Comparison of ENCODE assay signal across 8 mouse cellular contexts in genomic region chr7:80401860-80402641, GRCm38 (mm10). TPM values are rescaled to one million over a fixed set of nuclear protein-coding genes. Genes with fewer than 3 reads are reported as not detected.
DNase-seq lines count a peak whose midpoint lies in the region; ATAC-seq lines count a peak whose summit lies in the region.

No protein-coding gene starts in this region.

- H3K9me3 ChIP-seq in intestine, embryonic 15.5 days = no peaks in the 10 kb centered on the region
- H3K9me3 ChIP-seq in liver, embryonic 16.5 days (replicated peaks; ENCODE audit: control insufficient read depth, low read length) = no peaks in the 10 kb centered on the region
- H3K9me3 ChIP-seq in neural tube, embryonic 13.5 days = no peaks in the 10 kb centered on the region

- H3K36me3 ChIP-seq in intestine, embryonic 15.5 days = peaks cover 8% of the 10 kb centered on the region
- peaks cover under 1% of the 10 kb centered on the region; the same call in 1 of the 2 replicates for H3K36me3 ChIP-seq in liver, embryonic 16.5 days (ENCODE audit: control insufficient read depth, insufficient read depth)
- H3K36me3 ChIP-seq in neural tube, embryonic 13.5 days = peaks cover 11% of the 10 kb centered on the region

- H3K4me3 ChIP-seq in intestine, embryonic 15.5 days (replicated peaks) = peak overlapping the region; percentile 94
- peak overlapping the region; percentile 72 for H3K4me3 ChIP-seq in liver, embryonic 16.5 days (ENCODE audit: low read depth, low read length)
- peak overlapping the region; percentile 92 for H3K4me3 ChIP-seq in neural tube, embryonic 13.5 days

- under 1% methylated on average over 92 of the region's 102 CpGs for WGBS in intestine, embryonic 15.5 days
- under 1% methylated on average over 90 of the region's 102 CpGs for WGBS in liver, embryonic 16.5 days (ENCODE audit: insufficient replicate concordance)
- under 1% methylated on average over 79 of the region's 102 CpGs for WGBS in neural tube, embryonic 13.5 days

- H3K4me2 ChIP-seq in intestine, embryonic 15.5 days (replicated peaks) = peak overlapping the region; percentile 79
- peak overlapping the region; percentile 81 for H3K4me2 ChIP-seq in liver, embryonic 16.5 days (ENCODE audit: low read depth, low read length)
- H3K4me2 ChIP-seq in neural tube, embryonic 13.5 days = peak overlapping the region; percentile 95

- DNase-seq in heart, adult 11 months = peak; percentile 96
- no peak for DNase-seq in heart, postnatal 25 days (ENCODE audit: low spot score)
- peak; percentile 57 for DNase-seq in cerebellum, adult 8-10 months
- DNase-seq in forelimb bud, embryonic 11.5 days (ENCODE audit: low read depth, low spot score) = peak; percentile 39
- no peak for DNase-seq in left cerebral cortex, postnatal 25 days (ENCODE audit: low spot score in 2 of 2)

- peaks cover 24% of the 10 kb centered on the region for H3K4me1 ChIP-seq in intestine, embryonic 15.5 days (replicated peaks)
- H3K4me1 ChIP-seq in liver, embryonic 16.5 days (ENCODE audit: control insufficient read depth, low read depth, low read length) = peaks cover 16% of the 10 kb centered on the region
- H3K4me1 ChIP-seq in neural tube, embryonic 13.5 days (replicated peaks) = peaks cover 45% of the 10 kb centered on the region

- H3K27ac ChIP-seq in intestine, embryonic 15.5 days = peak overlapping the region; percentile 84
- H3K27ac ChIP-seq in liver, embryonic 16.5 days (ENCODE audit: low read length) = peak overlapping the region; percentile 82
- peak overlapping the region; percentile 81 for H3K27ac ChIP-seq in neural tube, embryonic 13.5 days (replicated peaks)

- H3K9ac ChIP-seq in intestine, embryonic 15.5 days = peak overlapping the region; percentile 93
- H3K9ac ChIP-seq in liver, embryonic 16.5 days (ENCODE audit: low read depth, low read length) = peak overlapping the region; percentile 77
- peak overlapping the region; percentile 98 for H3K9ac ChIP-seq in neural tube, embryonic 13.5 days

- peak; percentile 65 for ATAC-seq in intestine, embryonic 15.5 days
- ATAC-seq in liver, embryonic 16.5 days (ENCODE audit: low read depth) = peak; percentile 19
- peak; percentile 59 for ATAC-seq in neural tube, embryonic 13.5 days (ENCODE audit: low read depth)

- H3K27me3 ChIP-seq in intestine, embryonic 15.5 days (replicated peaks) = no peaks in the 10 kb centered on the region
- peaks cover 37% of the 10 kb centered on the region for H3K27me3 ChIP-seq in liver, embryonic 16.5 days (ENCODE audit: control insufficient read depth, insufficient read depth, low read depth, low read length)
- peaks cover 17% of the 10 kb centered on the region for H3K27me3 ChIP-seq in neural tube, embryonic 13.5 days

- intact Hi-C loops in heart, postnatal 25 days (cut with DNase I) = loop anchor here (5.0 kb wide), 1 partner anchor 40 kb away; no protein-coding TSS in a partner anchor
- intact Hi-C loops in left cerebral cortex, postnatal 25 days (cut with DNase I) = loop anchor here (5.0 kb wide), 1 partner anchor 180 kb away; no protein-coding TSS in a partner anchor

RNA-seq across cellular contexts. Expression of gene Furin, which starts 3.2 kb away (rescaled TPM):
- 100 to 1,000 TPM; 106 to 118 TPM for total RNA-seq in heart, postnatal 25 days (2021)
- polyA plus RNA-seq in intestine, embryonic 15.5 days (2015; fragmentation: Nextera tagmentation; extraction: Ambion mirVana) = 9.3 and 10.7 TPM in 2 replicates
- 5.6 and 6.2 TPM in 2 replicates for polyA plus RNA-seq in liver, embryonic 16.5 days (2015; fragmentation: Nextera tagmentation; extraction: Ambion mirVana)
- polyA plus RNA-seq in neural tube, embryonic 13.5 days (2015; fragmentation: Nextera tagmentation; extraction: Ambion mirVana) = 4.3 and 4.7 TPM in 2 replicates
- 10 to 100 TPM; 31.4 to 38.7 TPM for total RNA-seq in left cerebral cortex, postnatal 25 days (2021)

RNA-seq across cellular contexts. Expression of gene Fes, which starts 14.3 kb away (rescaled TPM):
- total RNA-seq in heart, postnatal 25 days (2021) = 10 to 100 TPM; 11.9 to 13.6 TPM
- polyA plus RNA-seq in intestine, embryonic 15.5 days (2015; fragmentation: Nextera tagmentation; extraction: Ambion mirVana) = 11.2 and 11.5 TPM in 2 replicates
- 16.5 and 18.2 TPM in 2 replicates for polyA plus RNA-seq in liver, embryonic 16.5 days (2015; fragmentation: Nextera tagmentation; extraction: Ambion mirVana)
- 5.8 and 6.2 TPM in 2 replicates for polyA plus RNA-seq in neural tube, embryonic 13.5 days (2015; fragmentation: Nextera tagmentation; extraction: Ambion mirVana)
- total RNA-seq in left cerebral cortex, postnatal 25 days (2021) = 1 to 10 TPM; 3.9 to 6.3 TPM

RNA-seq across cellular contexts. Expression of gene Man2a2, which starts 30.9 kb away (rescaled TPM):
- total RNA-seq in heart, postnatal 25 days (2021) = 10 to 100 TPM; 67.2 to 67.5 TPM
- 13.1 and 14.7 TPM in 2 replicates for polyA plus RNA-seq in intestine, embryonic 15.5 days (2015; fragmentation: Nextera tagmentation; extraction: Ambion mirVana)
- 2.6 and 3.1 TPM in 2 replicates for polyA plus RNA-seq in liver, embryonic 16.5 days (2015; fragmentation: Nextera tagmentation; extraction: Ambion mirVana)
- polyA plus RNA-seq in neural tube, embryonic 13.5 days (2015; fragmentation: Nextera tagmentation; extraction: Ambion mirVana) = 23.6 and 24.8 TPM in 2 replicates
- total RNA-seq in left cerebral cortex, postnatal 25 days (2021) = 100 to 1,000 TPM; 128 to 147 TPM

RNA-seq across cellular contexts. Expression of gene Hddc3, which starts 59.1 kb away (rescaled TPM):
- 10 to 100 TPM; 35.2 to 38.9 TPM for total RNA-seq in heart, postnatal 25 days (2021)
- polyA plus RNA-seq in intestine, embryonic 15.5 days (2015; fragmentation: Nextera tagmentation; extraction: Ambion mirVana) = 14.7 and 15.4 TPM in 2 replicates
- polyA plus RNA-seq in liver, embryonic 16.5 days (2015; fragmentation: Nextera tagmentation; extraction: Ambion mirVana) = 3.1 and 3.5 TPM in 2 replicates
- polyA plus RNA-seq in neural tube, embryonic 13.5 days (2015; fragmentation: Nextera tagmentation; extraction: Ambion mirVana) = 22.0 and 24.7 TPM in 2 replicates
- total RNA-seq in left cerebral cortex, postnatal 25 days (2021) = 10 to 100 TPM; 47.1 to 50.5 TPM

Comparison
In these comparisons a context has a peak if more than half of its experiments do, and no peak if none do; other contexts are left out.
1. DNase-seq: peak in heart, adult 11 months (single experiment), cerebellum, adult 8-10 months (single experiment) and forelimb bud, embryonic 11.5 days (single experiment); none in heart, postnatal 25 days (single experiment) and left cerebral cortex, postnatal 25 days (0 of 2).
2. Peak in every context shown above with its lines, with median percentiles within 50 percentile points of each other: ATAC-seq, H3K27ac ChIP-seq, H3K4me2 ChIP-seq, H3K4me3 ChIP-seq and H3K9ac ChIP-seq.